Mouse (Mus musculus) neural tube, embryonic 13.5 days (tissue): Measurements from ENCODE around the gene Smarcd2. TPM values are rescaled to one million over a fixed set of nuclear protein-coding genes. Genes with fewer than 3 reads are reported as not detected.
A peak's percentile ranks its signal among the peaks of the same experiment; 100 is the strongest.

Experiments used
- ATAC-seq: fragments of 200-750 bp; cut with Nextera tagmentation; 2 replicates; pipeline ENCODE4 v1.8.0; 2017; ENCODE audit warnings: low read depth, mild to moderate bottlenecking, moderate TSS enrichment, moderate library complexity
- H3K27ac ChIP-seq: fragments of 300-500 bp; sonication (generic); replicated peaks from 2 replicates; pipeline ENCODE4 v1.5.1; 2015; ENCODE audit warnings: moderate library complexity, mild to moderate bottlenecking, inconsistent platforms
- H3K27me3 ChIP-seq: fragments of 300-500 bp; sonication (generic); 2 replicates; pipeline ENCODE4 v1.6.1; 2015; ENCODE audit warnings: mild to moderate bottlenecking, inconsistent platforms
- H3K36me3 ChIP-seq: fragments of 300-500 bp; sonication (generic); 2 replicates; pipeline ENCODE4 v1.6.1; 2015; ENCODE audit warnings: mild to moderate bottlenecking, inconsistent platforms
- H3K4me1 ChIP-seq: fragments of 300-500 bp; sonication (generic); replicated peaks from 2 replicates; pipeline ENCODE4 v1.6.1; 2015; ENCODE audit warnings: inconsistent platforms
- H3K4me2 ChIP-seq: fragments of 300-500 bp; sonication (generic); 2 replicates; pipeline ENCODE4 v1.6.1; 2015; ENCODE audit warnings: inconsistent platforms, mild to moderate bottlenecking, moderate library complexity
- H3K4me3 ChIP-seq: fragments of 300-500 bp; sonication (generic); 2 replicates; pipeline ENCODE4 v1.5.1; 2015; ENCODE audit warnings: mild to moderate bottlenecking, inconsistent platforms
- H3K9ac ChIP-seq: fragments of 300-500 bp; sonication (generic); 2 replicates; pipeline ENCODE4 v1.6.1; 2015; ENCODE audit warnings: moderate library complexity, mild to moderate bottlenecking, inconsistent platforms
- H3K9me3 ChIP-seq: fragments of 300-500 bp; sonication (generic); 2 replicates; pipeline ENCODE4 v1.6.1; 2016; ENCODE audit warnings: inconsistent platforms
- WGBS: fragments of 180-500 bp; shearing (Covaris S2); methylation state at CpG from one replicate; pipeline ENCODE4 v1.1.7; 2015; 5-methylcytosine and 5-hydroxymethylcytosine counted together
- polyA plus RNA-seq: library from polyadenylated mRNA; unstranded; fragments of >200 nt; fragmentation: Nextera tagmentation; extraction: Ambion mirVana; gene quantifications from 2 replicates; pipeline ENCODE4 v1.2.1, GENCODE M21; 2015

Gene Smarcd2
- 21.8 and 24.3 TPM in 2 replicates for polyA plus RNA-seq

DNA sequence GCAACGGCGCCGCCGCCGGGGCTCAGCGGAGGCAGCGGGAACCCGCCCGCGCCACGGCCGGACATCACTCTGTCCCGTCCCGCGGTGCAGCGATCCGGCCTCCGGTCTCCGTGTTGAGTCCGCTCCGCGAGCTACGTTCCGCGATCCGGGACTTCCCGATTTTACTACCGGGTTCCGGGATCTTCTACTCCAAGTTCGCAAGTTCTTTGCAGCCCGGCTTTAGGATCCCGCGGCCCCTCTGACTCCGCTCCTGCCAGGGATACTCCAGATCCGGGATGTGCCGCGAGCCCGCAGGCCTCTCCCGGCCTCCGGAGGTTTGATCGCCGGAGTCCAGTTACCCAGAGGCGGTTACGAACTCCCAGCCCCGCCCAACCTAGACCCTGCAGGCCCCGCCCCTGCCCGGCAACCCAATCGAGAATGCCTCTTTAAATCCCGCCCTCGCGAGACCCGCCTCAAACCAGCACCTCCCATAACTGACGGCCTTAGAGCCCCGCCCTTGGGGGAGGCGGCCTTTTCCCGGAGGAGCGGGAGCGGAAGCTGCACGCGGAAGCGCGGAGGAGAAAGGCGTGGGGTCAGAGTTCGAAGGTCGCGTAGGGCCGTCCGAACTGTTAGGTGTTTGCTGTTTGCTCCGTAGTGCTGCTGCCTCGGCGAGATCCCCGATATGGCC is at the start of gene Smarcd2:
Gene Smarcd2 (minus strand): TSS at position 329 of the 667 bp plus-strand sequence.
- Histone ChIP-seq H3K36me3 (no peaks in the 10 kb centered on the region), H3K4me3 (peak within 1 kb of the TSS; percentile 78), H3K4me2 (peak within 1 kb of the TSS; percentile 63), H3K9ac (peak within 1 kb of the TSS; percentile 98), H3K9me3 (no peaks in the 10 kb centered on the region), H3K27ac (peak within 1 kb of the TSS; percentile 91), H3K4me1 (peaks cover 51% of the 10 kb centered on the region), H3K27me3 (no peaks in the 10 kb centered on the region)
- ATAC-seq = peak; percentile 89
- WGBS = under 1% methylated on average over 72 of the region's 72 CpGs

GRCm38 (mm10) chr11:106318406-106319366 is 45.9 kb upstream of the Smarcd2 start:
- Histone ChIP-seq H3K4me3 (no peak overlapping the region), H3K27ac (no peak overlapping the region), H3K9ac (no peak overlapping the region), H3K9me3 (no peaks in the 10 kb centered on the region), H3K27me3 (no peaks in the 10 kb centered on the region), H3K36me3 (no peaks in the 10 kb centered on the region), H3K4me1 (no peaks in the 10 kb centered on the region), H3K4me2 (no peak overlapping the region)
- no peak for ATAC-seq
- WGBS = 77% methylated on average over 21 of the region's 21 CpGs

DNA sequence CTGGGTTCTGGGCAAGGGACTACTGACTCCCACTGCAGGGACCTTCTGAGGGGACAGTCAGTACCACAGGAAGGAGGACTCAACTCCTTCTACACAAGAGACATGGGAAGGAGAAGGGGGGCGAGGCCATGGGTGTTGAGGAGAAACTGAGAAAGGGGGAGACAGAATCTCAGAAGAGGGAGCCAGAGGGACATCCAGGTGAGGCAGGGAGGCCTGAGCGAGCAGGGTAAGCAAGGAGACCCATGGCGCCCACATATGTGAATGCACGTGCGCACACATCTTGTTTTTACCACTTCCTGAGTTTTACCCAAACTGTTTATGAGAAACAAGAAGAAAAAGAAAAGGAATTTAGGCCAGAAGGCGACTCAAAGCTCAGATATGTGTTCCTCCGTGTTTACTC is 45.0 kb upstream of the Smarcd2 start:
- H3K4me3 ChIP-seq = no peak overlapping the region
- no peaks in the 10 kb centered on the region for H3K4me1 ChIP-seq
- no peak overlapping the region for H3K9ac ChIP-seq
- H3K27me3 ChIP-seq = no peaks in the 10 kb centered on the region
- no peak for ATAC-seq
- H3K9me3 ChIP-seq = no peaks in the 10 kb centered on the region
- H3K4me2 ChIP-seq = no peak overlapping the region
- 84% methylated on average over 7 of the region's 7 CpGs for WGBS
- H3K27ac ChIP-seq = no peak overlapping the region
- H3K36me3 ChIP-seq = no peaks in the 10 kb centered on the region

GRCm38 (mm10) chr11:106316416-106316815 is 43.6 kb upstream of the Smarcd2 start:
- no peaks in the 10 kb centered on the region for H3K27me3 ChIP-seq
- WGBS = 89% methylated on average over 1 of the region's 1 CpGs
- no peaks in the 10 kb centered on the region for H3K36me3 ChIP-seq
- no peak overlapping the region for H3K4me2 ChIP-seq
- H3K4me1 ChIP-seq = no peaks in the 10 kb centered on the region
- no peak overlapping the region for H3K4me3 ChIP-seq
- ATAC-seq = no peak
- no peak overlapping the region for H3K9ac ChIP-seq
- H3K27ac ChIP-seq = no peak overlapping the region
- no peaks in the 10 kb centered on the region for H3K9me3 ChIP-seq

DNA sequence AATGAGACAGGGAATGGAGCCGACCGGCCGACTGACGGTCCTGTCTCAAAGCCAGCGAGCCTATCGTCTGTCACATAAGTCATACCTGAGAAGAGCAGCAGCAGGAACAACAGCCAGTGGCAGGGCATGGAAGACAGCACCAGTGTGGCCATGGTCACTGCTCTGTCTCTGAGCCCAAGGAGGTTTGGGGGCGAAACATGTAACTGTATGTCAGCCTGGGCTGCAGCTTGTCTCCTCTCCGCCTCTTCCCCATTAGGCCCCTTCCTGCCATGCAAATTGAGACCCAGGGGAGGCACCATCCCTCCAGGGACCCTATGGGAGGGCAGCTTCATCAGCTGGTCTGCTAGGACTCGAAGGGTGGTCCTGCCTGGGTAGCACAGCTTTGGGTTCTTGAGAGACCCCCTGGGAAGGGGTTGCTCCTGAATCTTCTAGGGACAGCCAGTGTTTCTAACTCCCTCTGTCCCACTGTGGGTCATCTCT is 41.6 kb upstream of the Smarcd2 start, which contains the start of gene Cd79b:
Gene Cd79b (minus strand): TSS at position 430 of the 480 bp plus-strand sequence.
- H3K36me3 ChIP-seq = no peaks in the 10 kb centered on the region
- no peak within 1 kb of the TSS for H3K4me2 ChIP-seq
- H3K27ac ChIP-seq = no peak within 1 kb of the TSS
- H3K4me3 ChIP-seq = no peak within 1 kb of the TSS
- no peak for ATAC-seq
- WGBS = 73% methylated on average over 9 of the region's 9 CpGs
- no peaks in the 10 kb centered on the region for H3K4me1 ChIP-seq
- no peaks in the 10 kb centered on the region for H3K9me3 ChIP-seq
- H3K9ac ChIP-seq = no peak within 1 kb of the TSS
- no peaks in the 10 kb centered on the region for H3K27me3 ChIP-seq

DNA sequence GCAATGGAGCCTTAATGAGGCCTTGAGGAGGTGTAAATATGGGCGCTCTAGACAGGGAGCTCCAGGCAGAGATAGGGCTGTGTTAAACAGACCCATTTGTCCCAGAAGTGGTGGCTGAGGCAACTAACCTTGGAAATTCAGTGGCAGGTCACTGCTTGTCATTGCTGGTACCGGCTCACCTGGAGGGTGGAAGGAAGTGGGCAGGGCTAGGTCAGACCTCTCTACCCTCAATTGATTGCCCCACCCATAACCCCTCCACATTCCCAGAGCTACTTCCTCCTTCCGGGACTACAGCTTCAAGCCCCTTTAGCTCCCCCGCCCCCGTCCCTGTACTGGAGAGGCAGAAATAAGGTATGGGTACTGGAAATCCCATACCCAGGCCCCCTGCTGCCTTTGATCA is 40.8 kb upstream of the Smarcd2 start:
- Histone ChIP-seq H3K4me3 (no peak overlapping the region), H3K4me1 (no peaks in the 10 kb centered on the region), H3K9me3 (no peaks in the 10 kb centered on the region), H3K27me3 (no peaks in the 10 kb centered on the region), H3K9ac (no peak overlapping the region), H3K4me2 (no peak overlapping the region), H3K36me3 (no peaks in the 10 kb centered on the region), H3K27ac (no peak overlapping the region)
- no peak for ATAC-seq
- WGBS = 76% methylated on average over 5 of the region's 5 CpGs

- Histone ChIP-seq H3K9me3 (no peaks in the 10 kb centered on the region), H3K4me1 (no peaks in the 10 kb centered on the region), H3K27me3 (no peaks in the 10 kb centered on the region), H3K4me3 (no peak overlapping the region), H3K27ac (no peak overlapping the region), H3K36me3 (no peaks in the 10 kb centered on the region), H3K9ac (no peak overlapping the region), H3K4me2 (no peak overlapping the region)
- ATAC-seq = no peak
- WGBS = 69% methylated on average over 5 of the region's 5 CpGs
These were observed 37.4 kb upstream of the Smarcd2 start for GRCm38 (mm10) chr11:106310123-106310522.

DNA sequence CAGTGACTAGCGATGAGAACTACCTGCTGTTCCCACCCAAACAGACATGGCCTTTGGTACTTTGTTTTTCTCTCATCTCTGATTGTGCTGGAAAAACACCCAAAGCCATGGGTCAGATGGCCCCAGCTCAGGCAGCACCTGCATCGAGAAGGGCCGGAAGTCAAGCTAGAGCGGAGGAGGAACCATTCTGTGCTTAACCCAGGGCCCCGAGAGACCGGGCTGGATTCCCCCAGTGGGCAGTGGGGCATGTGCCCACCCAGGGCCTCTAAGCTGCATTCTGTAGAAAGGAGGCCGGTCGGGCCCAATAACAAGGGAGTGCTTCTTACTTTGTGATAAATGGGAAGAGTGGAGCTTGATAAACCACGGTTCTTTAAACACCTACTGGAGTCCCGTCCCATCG is 35.4 kb upstream of the Smarcd2 start:
- Histone ChIP-seq H3K27ac (no peak overlapping the region), H3K9me3 (no peaks in the 10 kb centered on the region)
- WGBS = 82% methylated on average over 11 of the region's 11 CpGs

DNA sequence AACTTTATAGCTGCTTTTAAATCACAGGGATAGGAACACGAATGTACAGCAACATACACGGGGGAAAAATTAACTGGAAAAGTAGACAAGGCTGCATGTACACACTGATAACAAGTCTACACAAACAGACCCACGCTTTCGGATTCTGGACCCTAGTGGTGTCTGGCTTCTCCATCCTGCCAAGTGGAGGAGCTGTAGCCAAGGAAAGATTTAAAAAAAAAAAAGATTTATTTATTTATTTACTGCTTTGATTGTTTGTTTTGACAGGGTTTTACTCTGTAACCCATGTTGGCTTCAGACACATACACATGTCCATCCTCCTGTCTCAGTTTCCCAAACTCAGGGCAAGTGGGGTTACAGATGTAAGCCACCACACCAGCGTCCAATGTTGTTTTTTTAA is 34.7 kb upstream of the Smarcd2 start:
- H3K27ac ChIP-seq = no peak overlapping the region
- WGBS = 82% methylated on average over 5 of the region's 5 CpGs
- ATAC-seq = no peak

More for the DNA sequence above, 35.4 kb upstream of the Smarcd2 start:
- no peak overlapping the region for H3K9ac ChIP-seq
- H3K4me1 ChIP-seq = no peaks in the 10 kb centered on the region
- H3K27me3 ChIP-seq = no peaks in the 10 kb centered on the region
- no peak for ATAC-seq
- no peak overlapping the region for H3K4me3 ChIP-seq
- H3K36me3 ChIP-seq = no peaks in the 10 kb centered on the region
- H3K4me2 ChIP-seq = no peak overlapping the region

DNA sequence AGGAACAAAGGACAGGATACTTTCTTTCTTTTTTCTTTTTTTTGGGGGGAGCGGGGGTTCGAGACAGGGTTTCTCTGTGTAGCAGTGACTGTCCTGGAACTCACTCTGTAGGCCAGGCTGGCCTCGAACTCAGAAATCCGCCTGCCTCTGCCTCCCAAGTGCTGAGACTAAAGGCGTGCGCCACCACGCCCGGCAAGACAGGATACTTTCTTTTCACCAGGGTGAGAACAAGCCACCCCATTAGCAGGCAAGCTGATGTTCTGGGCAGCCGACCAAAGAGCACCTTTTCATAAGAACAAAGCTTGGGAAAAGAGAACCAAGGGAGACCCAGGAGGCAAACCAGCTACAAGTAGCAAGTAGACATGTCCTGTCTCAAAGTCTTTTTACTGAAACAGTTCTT is 34.0 kb upstream of the Smarcd2 start:
- H3K9ac ChIP-seq = no peak overlapping the region
- WGBS = 90% methylated on average over 9 of the region's 9 CpGs
- no peak for ATAC-seq

More for the DNA sequence above, 34.7 kb upstream of the Smarcd2 start:
- no peaks in the 10 kb centered on the region for H3K27me3 ChIP-seq
- no peaks in the 10 kb centered on the region for H3K4me1 ChIP-seq
- no peak overlapping the region for H3K4me2 ChIP-seq
- no peaks in the 10 kb centered on the region for H3K36me3 ChIP-seq
- H3K9me3 ChIP-seq = no peaks in the 10 kb centered on the region
- H3K4me3 ChIP-seq = no peak overlapping the region
- H3K9ac ChIP-seq = no peak overlapping the region

DNA sequence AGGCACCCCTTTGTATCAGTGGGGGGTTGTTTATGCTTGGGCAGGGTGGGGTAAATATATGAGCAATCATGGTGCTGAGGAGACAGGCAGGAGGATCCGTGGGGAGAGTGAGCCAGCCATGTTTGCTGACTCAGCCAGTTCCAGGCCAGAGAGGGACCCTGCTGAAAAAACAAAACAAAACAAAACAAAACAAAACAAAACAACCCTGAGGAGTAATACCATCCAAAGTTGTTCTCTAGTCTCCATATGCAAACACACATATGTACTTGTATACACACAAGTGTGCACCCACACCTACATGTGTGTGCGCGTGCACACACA is 33.3 kb upstream of the Smarcd2 start:
- no peaks in the 10 kb centered on the region for H3K36me3 ChIP-seq
- no peak overlapping the region for H3K9ac ChIP-seq
- H3K4me2 ChIP-seq = no peak overlapping the region
- no peak overlapping the region for H3K4me3 ChIP-seq
- H3K27me3 ChIP-seq = no peaks in the 10 kb centered on the region
- no peaks in the 10 kb centered on the region for H3K4me1 ChIP-seq
- no peaks in the 10 kb centered on the region for H3K9me3 ChIP-seq
- ATAC-seq = no peak
- WGBS = 87% methylated on average over 3 of the region's 3 CpGs
- H3K27ac ChIP-seq = no peak overlapping the region

More for the DNA sequence above, 34.0 kb upstream of the Smarcd2 start:
- Histone ChIP-seq H3K27me3 (no peaks in the 10 kb centered on the region), H3K9me3 (no peaks in the 10 kb centered on the region), H3K27ac (no peak overlapping the region), H3K4me2 (no peak overlapping the region), H3K4me1 (no peaks in the 10 kb centered on the region), H3K4me3 (no peak overlapping the region), H3K36me3 (no peaks in the 10 kb centered on the region)

GRCm38 (mm10) chr11:106305348-106306064 is 32.7 kb upstream of the Smarcd2 start:
- no peak overlapping the region for H3K4me2 ChIP-seq
- no peak overlapping the region for H3K9ac ChIP-seq
- no peak for ATAC-seq
- H3K4me1 ChIP-seq = no peaks in the 10 kb centered on the region
- H3K36me3 ChIP-seq = no peaks in the 10 kb centered on the region
- H3K27me3 ChIP-seq = no peaks in the 10 kb centered on the region
- H3K27ac ChIP-seq = no peak overlapping the region
- WGBS = 79% methylated on average over 10 of the region's 10 CpGs
- H3K9me3 ChIP-seq = no peaks in the 10 kb centered on the region
- H3K4me3 ChIP-seq = no peak overlapping the region
